Mouse (Mus musculus): ENCODE data around the gene Wasf1.

- no peak for TF ChIP-seq CTCF (IDR thresholded peaks at IDR 0.05)
- TF ChIP-seq EP300 (IDR thresholded peaks at IDR 0.05): no peak
Observed at GRCm38 (mm10) chr10:40908580-40908979, 25.3 kb downstream of the Wasf1 start.
